Mouse (Mus musculus) cerebellum, adult 11 months (tissue): ENCODE data around the gene Lbx2.
A peak's percentile ranks its signal among the peaks of the same experiment; 100 is the strongest.

Experiments
- DNase-seq: peaks from one replicate; pipeline ENCODE4 v3.0.0; 2022

Lbx2 gene

DNA sequence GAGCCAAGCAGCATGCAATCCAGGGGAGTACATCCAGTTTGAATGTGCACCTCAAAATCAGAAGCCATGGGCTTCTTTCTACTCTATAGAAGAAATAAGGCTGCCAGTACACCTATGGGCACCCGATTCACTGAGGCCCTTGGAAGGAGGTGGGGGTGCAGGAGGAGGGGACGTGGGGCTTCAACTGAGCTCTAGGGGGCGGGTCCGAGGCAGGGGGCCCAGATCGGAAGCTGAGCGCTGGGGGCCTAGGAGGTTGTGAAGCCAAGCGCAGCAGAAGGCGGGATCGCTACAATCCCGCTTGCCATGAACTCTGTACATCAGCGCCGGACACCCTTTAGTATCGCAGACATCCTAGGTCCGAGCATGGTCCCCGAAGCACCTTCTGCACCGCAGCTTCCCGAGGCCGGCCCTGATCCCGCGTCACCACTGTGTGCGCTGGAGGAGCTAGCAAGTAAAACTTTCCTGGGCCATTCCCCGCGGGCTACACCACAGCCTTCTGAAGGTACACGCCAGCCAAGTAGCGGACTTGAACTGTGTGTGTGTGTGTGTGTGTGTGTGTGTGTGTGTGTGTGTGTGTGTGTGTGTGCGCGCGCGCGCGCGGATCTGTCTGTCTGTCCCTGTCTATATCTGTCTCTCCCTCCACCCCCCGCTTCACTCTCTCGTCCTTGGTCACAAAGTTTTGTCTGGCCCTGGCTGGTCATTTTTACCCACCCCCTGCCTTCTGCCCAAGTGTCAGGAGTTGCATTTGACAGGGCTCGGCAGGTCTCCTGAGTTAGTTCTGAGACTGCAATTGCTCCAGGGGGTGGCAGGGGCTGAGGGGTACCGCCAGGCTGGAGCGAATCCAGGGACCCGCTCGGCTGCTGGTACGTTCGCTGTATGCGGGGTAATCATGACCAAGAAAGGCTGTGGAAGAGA, at the start of gene Lbx2:
Lbx2 (plus strand) TSS at position 247 of the 915 bp plus-strand sequence.
- no peak for DNase-seq

DNA sequence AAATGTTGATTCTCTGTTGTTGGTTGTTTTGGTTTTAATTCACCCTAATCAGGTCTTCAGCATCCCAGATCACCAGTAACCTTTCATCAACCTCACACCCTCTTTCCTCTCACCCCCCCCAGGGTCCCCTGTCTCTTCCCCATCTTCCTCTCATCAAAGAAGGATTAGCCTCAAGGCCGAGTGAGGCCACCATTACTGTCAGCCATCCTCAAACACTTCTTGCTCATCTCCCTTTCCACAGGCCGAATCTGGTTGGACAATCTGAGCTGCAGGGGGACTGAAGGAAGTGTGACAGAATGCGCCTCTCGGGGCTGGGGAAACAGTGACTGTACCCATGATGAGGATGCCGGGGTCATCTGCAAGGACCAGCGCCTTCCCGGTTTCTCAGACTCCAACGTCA, 49.0 kb upstream of the Lbx2 start:
- DNase-seq: no peak

DNA sequence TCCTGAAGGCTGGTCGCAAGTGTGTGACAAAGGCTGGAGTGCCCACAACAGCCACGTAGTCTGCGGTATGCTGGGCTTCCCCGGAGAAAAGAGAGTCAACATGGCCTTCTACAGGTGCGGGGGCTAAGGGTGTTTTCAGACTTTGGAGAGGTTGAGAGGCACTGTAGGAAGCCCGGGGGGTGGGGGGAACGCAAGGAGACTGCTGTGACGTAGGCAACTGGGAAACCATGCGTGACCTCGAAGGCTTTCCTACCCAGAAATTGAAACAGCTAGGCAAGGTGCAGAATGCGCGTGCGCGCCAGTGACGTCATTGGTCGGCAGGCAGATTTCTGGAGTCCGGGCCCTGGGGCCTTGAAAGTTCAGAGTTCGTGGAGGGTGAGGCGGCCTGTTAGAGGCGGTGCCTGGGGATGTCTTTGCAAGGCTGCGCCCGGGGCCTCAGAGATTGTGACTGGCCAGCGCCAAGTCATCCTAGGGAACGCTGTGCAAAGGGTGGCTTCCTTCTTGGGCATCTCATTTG, 47.6 kb upstream of the Lbx2 start:
- DNase-seq: peak; percentile 85

DNA sequence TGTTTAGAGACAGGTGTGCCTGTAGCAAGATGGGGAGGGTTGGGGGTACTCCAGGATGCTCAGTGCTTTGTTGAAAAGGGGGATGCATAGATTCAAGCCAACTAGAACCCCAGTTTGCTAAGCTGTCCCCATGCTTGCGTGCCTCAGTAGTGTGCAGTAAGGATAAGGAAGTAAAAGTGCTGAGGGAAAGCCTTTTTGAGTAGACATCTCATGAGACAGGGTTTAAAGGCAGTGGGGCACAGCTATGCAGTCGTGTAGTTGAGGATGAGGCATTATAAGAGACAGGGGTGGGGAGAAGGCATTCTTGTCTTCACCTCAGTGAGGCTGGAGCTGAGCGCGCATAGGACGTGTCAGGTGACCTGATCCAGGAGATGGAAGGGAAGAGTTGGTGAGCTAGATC, 45.6 kb upstream of the Lbx2 start:
- no peak for DNase-seq

DNA sequence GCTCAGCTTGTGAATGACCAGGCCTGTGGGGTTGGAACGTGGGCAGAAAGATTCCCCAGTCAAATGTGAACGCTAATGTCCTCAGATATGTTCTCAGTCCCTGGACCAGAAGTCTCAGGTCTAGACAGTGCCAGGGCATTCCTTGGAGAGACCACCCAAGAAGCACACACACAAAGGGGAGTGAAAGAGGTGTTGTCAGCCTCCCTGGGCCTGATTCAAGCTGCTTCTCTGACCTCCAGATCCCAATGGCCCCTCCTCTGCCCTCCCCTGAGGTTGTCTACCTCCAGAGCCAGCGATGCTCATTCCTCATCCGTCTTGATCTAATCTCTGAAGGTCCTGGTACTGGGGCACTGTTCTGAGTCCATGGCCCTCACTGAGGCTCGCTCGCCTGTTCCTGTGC, 42.6 kb upstream of the Lbx2 start:
- DNase-seq: no peak

DNA sequence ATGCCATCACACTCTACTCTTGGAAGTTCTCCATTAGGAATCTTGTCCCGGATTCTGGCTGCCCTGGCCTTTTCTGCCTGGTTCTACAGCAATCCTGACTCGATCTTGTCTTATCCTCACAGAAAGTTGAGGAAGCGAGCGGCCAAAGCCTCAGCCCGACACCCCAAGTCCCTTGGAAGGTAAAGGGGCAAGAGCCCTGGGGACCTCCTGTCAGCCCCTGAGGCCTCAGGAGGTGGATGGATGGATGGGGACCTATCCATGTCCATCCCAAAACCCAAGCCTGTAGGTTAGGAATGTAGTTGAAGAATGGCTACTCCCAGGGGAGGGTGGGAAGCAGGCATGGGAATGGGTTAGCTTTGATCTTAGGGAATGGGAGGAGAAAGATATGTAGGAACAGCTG, 42.2 kb upstream of the Lbx2 start:
- no peak for DNase-seq

DNA sequence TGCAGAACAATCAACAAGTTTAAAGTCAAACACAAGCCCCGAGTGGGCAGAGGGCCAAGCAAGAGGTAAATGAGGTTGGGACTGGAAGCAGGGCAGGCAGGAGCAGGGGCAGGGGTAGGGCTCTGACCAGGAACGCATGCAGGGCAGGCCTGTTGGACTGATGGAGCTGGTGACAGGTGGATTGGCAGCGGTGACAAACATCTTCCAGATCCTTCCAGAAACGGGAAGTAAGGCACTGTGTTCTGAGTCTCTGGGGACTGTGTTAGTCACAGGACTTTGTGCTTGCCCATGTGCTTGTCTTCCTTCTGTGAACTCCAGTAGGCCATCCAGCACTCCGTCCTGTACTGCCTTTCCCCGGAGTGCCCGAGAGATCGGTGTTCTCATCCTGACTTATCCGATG, 41.4 kb upstream of the Lbx2 start:
- no peak for DNase-seq

DNA sequence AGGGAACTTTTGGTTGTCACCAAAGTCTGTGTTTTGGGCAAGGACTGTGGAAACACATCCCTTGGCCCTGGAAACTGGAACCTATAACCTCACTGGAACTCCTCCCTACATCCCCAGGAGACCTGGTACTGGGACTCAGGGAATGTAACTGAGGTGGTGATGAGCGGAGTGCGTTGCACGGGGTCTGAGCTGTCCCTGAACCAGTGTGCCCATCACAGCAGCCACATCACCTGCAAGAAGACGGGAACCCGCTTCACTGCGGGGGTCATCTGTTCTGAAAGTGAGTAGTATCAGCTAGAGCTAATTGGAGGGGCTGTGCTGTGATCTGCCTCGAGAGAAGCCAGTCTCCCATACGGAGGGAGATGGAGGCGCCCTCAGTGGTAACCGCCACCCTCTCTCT, 36.8 kb upstream of the Lbx2 start:
- DNase-seq: no peak

DNA sequence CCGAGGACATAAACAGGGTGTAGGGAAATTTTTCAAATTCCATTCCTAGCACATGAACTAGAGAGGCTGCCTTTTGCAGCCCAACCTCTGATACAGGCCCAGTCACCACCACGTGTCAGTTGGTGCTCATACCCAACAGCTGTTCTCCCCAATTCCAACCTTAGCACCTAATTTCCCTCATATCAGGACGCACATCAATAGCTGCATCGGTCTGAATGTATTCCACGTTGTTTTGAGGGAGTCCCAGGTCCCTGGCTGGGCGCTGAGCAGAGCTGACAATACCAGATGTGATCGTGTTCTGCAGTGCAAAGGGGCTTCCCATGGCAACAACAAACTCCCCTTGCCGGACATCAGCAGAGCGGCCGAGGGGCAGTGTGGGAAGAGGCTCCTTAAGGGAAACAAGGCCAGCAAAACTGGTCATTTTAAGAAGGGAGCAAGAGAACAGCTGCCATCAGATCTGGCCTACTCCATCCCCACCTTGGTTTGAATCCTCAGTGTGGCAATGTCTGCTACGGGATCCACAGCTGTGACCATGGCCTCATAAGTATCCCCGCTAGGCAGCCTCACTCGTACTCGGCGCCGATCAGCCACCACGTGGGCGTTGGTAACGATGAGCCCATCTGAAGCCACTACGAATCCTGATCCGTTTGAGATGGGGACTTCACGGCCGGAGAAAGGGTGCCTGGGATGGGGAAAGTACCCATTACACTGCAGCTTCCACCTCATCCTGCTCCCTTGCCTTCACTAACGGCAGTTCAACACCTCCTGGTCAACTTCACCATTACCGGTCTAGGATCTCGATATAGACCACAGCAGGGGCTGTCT, 32.8 kb upstream of the Lbx2 start:
- no peak for DNase-seq

DNA sequence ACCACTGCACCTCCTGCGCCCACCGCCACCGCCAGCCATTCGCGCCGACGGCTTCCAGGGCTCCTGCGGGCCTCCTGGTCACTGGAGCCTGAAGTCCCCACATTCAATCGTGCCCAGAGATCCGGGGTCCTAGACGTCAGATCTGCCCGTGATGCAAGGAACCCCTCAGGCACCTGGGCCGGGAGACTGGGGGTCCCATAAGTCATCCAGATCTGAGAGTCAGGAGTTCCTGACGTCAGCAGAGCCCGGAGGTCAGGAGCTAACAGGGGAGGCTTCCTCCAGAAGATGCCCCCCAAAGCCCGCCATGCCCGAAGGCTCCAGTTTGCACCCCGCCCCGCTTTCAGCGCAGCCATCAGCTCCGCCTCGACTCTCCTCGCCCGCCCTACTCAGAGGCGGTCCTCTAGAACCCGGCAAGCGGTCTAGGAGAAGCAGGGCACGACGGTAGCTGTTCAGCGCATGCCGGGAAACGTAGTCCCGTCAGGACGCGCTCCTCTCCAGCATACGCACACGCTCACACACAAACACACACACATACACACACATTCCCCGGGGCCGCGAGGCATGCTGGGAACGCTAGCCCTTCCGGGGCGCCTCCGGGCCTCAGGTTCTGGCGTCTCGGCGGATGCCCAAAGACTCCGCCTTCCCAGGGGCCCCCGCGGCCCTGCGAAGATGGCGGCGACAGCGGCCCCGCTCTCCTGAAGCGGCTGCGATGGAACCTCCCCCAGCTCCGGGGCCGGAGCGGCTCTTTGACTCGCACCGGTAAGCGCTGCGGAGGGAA, 31.9 kb upstream of the Lbx2 start, which contains the start of gene Aup1:
Aup1 (plus strand) TSS at position 448 of the 778 bp plus-strand sequence.
- DNase-seq: peak; percentile 94

DNA sequence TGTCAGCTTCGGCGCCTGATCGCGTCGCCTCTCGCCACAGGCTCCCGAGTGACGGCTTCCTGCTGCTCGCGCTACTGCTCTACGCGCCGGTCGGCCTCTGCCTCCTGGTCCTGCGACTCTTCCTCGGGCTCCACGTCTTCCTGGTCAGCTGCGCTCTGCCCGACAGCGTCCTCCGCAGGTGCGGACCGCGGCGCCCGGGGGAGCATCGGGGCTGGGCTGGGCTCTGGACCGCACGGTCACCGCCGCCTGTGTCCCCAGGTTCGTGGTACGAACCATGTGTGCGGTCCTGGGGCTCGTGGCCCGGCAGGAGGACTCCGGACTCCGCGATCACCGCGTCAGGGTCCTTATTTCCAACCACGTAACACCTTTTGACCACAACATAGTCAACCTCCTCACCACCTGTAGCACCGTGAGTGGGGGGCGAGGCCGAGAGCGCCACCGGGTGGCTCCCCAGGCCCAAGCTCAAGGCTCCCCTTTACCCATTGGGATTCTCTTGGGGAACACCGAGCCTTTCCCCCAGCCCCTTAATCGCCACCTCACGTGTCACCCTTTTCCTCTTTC, 31.2 kb upstream of the Lbx2 start, which contains the start of gene Htra2:
Htra2 (minus strand) TSS at position 403 of the 561 bp plus-strand sequence.
- DNase-seq: no peak

DNA sequence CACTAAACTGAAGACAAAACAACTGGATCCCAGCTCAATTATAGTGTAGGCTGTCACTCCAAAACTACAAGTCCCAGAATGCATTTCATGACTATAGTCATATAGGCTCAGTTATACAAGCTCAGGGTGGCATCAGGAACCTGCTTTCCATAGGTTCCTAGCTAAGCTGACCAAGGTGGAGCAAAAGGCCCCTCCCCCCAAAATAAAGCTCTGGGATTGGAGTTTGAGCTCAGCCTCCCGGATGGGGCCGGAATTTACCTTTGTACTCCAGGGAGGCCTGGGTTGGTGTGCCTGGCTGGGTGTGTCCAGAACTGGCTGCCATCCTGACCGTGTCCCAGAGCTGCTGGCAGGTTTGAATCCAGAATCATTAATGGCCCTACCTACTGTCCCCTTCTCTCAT, 28.4 kb upstream of the Lbx2 start, which contains the start of gene Dqx1:
Dqx1 (plus strand) TSS at position 55 of the 400 bp plus-strand sequence.
- DNase-seq: no peak

DNA sequence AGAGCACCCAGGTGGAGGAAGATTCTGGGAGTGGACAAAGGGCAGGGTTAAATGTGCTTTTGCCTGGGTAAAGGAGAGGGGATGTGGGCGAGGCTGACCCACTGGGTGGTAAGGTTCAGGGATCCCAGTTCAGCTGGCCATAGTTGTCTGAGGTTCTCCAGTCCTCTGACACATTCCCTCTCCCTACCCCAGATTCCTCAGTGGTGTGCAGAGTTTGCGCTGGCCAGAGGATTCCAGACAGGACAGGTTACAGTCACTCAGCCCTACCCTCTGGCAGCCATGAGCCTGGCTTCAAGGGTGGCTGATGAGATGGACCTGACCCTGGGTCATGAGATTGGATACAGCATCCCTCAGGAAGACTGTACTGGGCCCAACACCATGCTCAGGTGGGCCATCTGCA, 27.4 kb upstream of the Lbx2 start:
- DNase-seq: no peak

DNA sequence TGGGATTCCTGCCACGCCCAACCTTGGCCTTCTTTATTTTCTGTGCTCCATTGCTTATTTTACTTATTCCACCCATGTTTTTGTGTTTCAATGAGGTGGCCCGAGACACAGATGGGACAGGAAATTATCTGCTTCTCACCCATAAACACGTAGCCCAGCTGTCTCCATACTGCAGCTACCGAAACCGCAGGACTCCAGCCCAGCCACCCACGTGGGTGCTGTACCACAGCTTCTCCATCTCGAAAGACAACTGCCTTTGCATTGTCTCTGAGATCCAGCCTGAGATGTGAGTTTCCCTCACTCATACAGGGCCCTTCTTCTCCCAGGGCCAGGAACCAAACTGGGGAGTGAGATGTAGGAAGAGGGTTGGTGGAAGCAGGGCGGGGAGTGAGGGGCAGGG, 20.2 kb upstream of the Lbx2 start:
- DNase-seq: no peak

DNA sequence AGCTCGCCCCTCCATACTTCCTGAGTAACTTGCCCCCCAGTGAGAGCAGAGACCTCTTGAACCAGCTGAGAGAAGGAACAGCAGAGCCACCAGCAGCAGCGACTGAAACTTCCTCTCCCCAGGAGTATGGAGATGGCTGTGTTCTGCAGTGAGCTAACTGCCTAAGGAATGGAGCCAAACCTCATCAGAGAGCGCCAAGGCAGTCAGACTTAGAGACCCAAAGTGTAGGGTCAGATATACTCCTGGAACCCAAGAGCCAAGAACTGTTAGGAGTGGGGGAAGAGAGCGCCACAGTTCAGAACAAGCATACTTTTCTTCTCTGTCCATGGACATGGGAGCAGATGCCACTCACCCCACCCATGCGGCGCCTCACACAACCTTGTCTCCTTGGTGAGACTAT, 19.7 kb upstream of the Lbx2 start:
- DNase-seq: no peak

DNA sequence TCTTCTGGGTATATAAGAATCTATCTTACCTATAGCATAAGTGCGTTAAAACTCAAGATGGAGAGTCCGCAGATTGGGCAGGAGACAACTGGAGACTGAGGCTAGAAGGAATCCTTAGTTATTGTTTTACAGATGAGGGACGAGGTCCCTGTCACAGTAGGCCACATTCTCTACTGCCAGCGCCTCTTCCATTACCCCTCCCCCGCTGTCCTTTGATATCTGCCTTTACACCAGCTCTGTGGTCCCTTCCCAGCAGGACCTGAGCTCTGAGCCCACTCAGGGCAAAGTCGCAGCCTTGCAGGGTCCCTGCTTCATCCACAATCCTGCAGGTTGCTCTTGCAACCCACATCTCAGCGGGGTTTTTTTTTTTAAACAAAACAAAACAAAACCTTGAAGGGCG, 17.9 kb upstream of the Lbx2 start:
- no peak for DNase-seq

DNA sequence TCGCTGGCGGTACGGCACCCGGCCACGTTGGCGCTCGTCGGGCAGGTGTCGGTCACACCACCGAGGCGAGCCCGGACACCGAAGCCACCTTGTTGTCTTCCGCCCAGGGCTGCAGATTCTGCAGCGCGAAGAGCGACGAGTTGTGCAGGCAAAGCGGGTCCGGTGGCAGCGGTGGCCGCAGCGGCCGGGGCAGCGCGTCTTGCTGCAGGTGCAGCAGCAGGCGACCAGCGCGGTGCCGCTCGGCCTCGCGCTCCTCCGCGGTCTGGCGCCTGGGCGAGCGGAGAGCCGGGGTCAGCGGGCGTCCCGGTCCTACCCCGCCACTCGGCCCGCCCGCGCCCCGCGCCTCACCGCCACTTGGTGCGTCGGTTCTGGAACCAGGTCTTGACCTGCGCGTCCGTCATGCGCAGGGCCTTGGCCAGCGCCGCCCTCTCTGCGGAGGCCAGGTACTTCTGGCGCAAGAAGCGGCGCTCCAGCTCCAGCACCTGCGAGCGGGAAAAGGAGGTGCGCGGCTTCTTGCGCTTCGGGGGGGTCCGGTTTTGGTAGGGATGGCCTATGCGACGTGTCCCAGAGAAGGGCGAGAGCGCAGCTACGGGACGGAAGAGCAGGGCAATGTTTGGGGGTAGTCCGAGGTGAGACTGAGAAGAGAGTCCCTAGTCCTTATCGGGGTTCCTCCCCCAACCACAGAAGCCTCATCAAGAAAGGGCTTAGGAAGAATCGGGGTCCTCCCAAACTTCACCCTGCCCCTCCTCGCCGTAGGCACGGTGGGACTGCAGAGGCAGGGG, 17.3 kb upstream of the Lbx2 start:
- no peak for DNase-seq

DNA sequence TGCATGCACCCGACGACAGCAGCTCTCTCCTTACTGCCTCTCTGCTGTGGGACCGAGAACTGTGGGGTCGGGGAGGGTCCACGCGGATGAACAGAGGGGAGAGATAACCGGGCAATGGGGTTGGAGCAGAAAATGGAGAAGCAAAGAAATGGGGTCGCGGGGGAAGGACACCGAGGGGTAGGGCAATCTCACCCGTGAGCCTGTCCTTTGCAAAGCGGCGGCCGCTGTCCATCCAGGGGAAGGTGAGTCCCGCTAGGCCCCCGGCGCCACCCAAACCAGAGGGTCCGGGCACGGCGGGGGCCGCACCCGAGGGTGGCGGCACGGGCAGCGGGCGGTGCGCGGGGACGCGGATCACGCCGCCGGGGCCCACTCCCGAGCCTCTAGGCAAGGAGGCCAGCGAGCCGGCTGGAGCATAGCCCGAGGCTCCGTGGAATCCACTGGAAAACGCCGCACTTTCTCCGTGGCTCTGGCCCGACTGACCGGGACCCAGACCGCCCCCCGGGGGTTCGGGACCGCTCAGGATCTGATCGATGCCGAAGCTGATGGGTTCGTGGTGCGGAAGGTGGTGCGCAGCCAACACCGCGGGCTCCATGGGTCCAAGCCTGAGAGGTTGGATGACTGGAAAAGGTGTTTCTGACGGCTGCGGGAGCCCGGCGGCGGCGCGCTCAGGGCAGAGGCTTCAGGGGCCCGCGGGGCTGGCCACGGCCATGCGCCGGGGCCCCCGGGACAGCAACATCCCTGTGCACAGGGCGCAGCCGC, 16.5 kb upstream of the Lbx2 start:
- no peak for DNase-seq

DNA sequence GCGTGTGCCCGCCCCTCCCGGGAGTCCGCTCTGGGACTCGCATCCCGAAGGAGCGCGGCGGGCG, 16.1 kb upstream of the Lbx2 start, which contains the start of gene Tlx2:
Tlx2 (minus strand) TSS at position 47 of the 64 bp plus-strand sequence.
- no peak for DNase-seq

DNA sequence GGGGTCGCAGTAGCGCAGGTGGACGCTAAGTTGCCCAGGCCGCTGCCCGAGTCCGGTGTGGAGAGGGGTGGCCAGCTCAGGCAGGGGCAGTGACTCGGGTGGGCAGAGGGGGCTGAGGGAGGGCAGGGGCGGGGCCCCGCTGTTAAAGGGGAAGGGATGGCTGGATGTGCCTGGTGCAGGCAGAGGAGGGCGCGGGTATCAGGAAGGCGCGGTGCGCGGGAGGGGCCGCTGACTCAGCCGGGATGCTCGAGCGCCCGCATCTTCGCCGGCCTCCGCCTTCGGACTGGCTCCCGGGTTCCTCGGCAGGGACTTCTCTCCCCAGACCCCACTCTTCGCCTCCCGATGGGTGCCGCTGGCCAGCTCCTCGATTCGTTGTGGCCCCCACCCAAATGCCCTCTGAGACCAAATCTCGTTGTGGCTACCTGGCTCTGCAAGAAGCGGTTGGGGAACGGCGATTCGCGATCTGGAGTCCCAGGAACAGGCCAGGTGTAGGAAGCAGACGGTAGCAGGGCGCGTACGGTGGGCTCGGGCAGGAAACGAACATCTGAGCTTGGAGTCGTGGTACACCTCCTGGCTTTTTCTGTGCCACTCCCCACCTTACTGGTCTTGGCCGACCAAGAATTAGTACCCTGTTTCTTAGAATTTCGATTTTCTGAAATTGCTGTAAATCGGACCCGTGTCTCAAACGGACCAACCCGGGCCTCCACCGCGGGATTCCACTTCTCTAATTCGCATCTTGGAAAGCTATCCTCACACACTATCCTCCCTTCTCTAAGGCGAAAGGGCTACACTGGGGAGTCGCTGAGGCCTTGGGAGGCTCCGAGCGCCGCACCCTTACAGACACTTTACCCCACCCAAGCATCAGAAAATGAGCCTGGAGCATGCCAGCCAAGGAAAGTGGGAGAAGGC, 15.6 kb upstream of the Lbx2 start:
- peak; percentile 40 for DNase-seq
